In genomic region chr17:31383320-31383719, GRCm38 (mm10) we compare ENCODE assay signal across 17 mouse cellular contexts. TPM values are rescaled to one million over a fixed set of nuclear protein-coding genes. Genes with fewer than 3 reads are reported as not detected.
DNase-seq lines count a peak whose midpoint lies in the region; ATAC-seq lines count a peak whose summit lies in the region.
"Had no signal": no experiment of that assay in that cellular context is flagged by ENCODE, and none has a peak within 500 bp of the region (broad histone marks: within the 10 kb centered on the region; RNA-seq: fewer than 3 reads in every experiment).

No protein-coding gene starts in this region.

- DNase-seq in adrenal gland, postnatal 25 days: peak; percentile 26
- no peak for DNase-seq in adrenal gland, adult 2 months
- DNase-seq in liver: peak; percentile 18
- DNase-seq in liver, embryonic 11.5 days (ENCODE audit: low spot score): no peak
- peak; percentile 82 to 84 for DNase-seq in kidney, postnatal 36 days
- DNase-seq in yolk sac, embryonic 10.5 days (ENCODE audit: low spot score): peak; percentile 53
- no peak for DNase-seq in gastrocnemius, postnatal 25 days
- DNase-seq: embryo, embryonic 11 days; heart, adult 18-20 months; right cerebral cortex, postnatal 4 days; thymus, adult 2 months had no signal

- H3K36me3 ChIP-seq in liver, embryonic 11.5 days (ENCODE audit: control insufficient read depth, insufficient read depth, low read length): no peaks in the 10 kb centered on the region
- H3K36me3 ChIP-seq: forebrain, embryonic 12.5 days; hindbrain, embryonic 12.5 days; neural tube, embryonic 12.5 days had no signal

- H3K27ac ChIP-seq in liver, embryonic 11.5 days (ENCODE audit: low read depth, low read length): no peak overlapping the region
- H3K27ac ChIP-seq: forebrain, embryonic 12.5 days; hindbrain, embryonic 12.5 days; neural tube, embryonic 12.5 days had no signal

- H3K4me3 ChIP-seq in liver, embryonic 11.5 days (ENCODE audit: low read depth, low read length): no peak overlapping the region
- H3K4me3 ChIP-seq: forebrain, embryonic 12.5 days; hindbrain, embryonic 12.5 days; megakaryocyte, embryonic 14.5 days; neural tube, embryonic 12.5 days had no signal

- no peaks in the 10 kb centered on the region for H3K9me3 ChIP-seq in liver, embryonic 11.5 days (ENCODE audit: control insufficient read depth, low read length)
- H3K9me3 ChIP-seq: forebrain, embryonic 12.5 days; hindbrain, embryonic 12.5 days; megakaryocyte, embryonic 14.5 days; neural tube, embryonic 12.5 days had no signal

- H3K4me2 ChIP-seq in liver, embryonic 11.5 days: no peak overlapping the region
- H3K4me2 ChIP-seq: forebrain, embryonic 12.5 days; hindbrain, embryonic 12.5 days; neural tube, embryonic 12.5 days had no signal

- no peaks in the 10 kb centered on the region; the same call in 1 of the 2 replicates for H3K4me1 ChIP-seq in liver, embryonic 11.5 days (replicated peaks; ENCODE audit: control insufficient read depth, insufficient read depth, low read length)

- 60% methylated on average over 6 of the region's 6 CpGs for WGBS in liver, embryonic 11.5 days

- H3K9ac ChIP-seq in liver, embryonic 11.5 days (ENCODE audit: low read depth, low read length): no peak overlapping the region
- H3K9ac ChIP-seq: forebrain, embryonic 12.5 days; hindbrain, embryonic 12.5 days; neural tube, embryonic 12.5 days had no signal

- peaks cover 24% of the 10 kb centered on the region for H3K27me3 ChIP-seq in liver, embryonic 11.5 days (replicated peaks; ENCODE audit: control insufficient read depth, insufficient read depth, low read length)
- H3K27me3 ChIP-seq: neural tube, embryonic 12.5 days had no signal

- ATAC-seq in liver, embryonic 11.5 days (replicated peaks; ENCODE audit: low FRiP score): no peak
- no peak for ATAC-seq in granulocyte monocyte progenitor cell, adult 5-6 weeks (replicated peaks; ENCODE audit: poor library complexity, severe bottlenecking)

RNA-seq across cellular contexts. Expression of gene Pde9a, which starts 2.7 kb away (rescaled TPM):
- total RNA-seq in adrenal gland, postnatal 25 days (2021): 1.4 and 2.5 TPM in 2 replicates
- total RNA-seq in adrenal gland, adult 2 months (2021): 1 to 10 TPM; 2.5 to 3.4 TPM
- polyA plus RNA-seq in adrenal gland, adult 2 months (2012; rRNA removed): 1.9 and 3.1 TPM in 2 replicates
- 10.4 and 11.5 TPM in 2 replicates for polyA plus RNA-seq in liver, embryonic 11.5 days (2014; fragmentation: Nextera tagmentation; extraction: Ambion mirVana)
- 1.4 TPM in 1 of 2 replicates, not detected in the other for total RNA-seq in granulocyte monocyte progenitor cell, adult 5-6 weeks (2014; fragmentation: Nextera tagmentation)
- total RNA-seq in granulocyte monocyte progenitor cell, adult 5-6 weeks (2017): not detected in 2 replicates
- 1 to 10 TPM; 2.4 to 2.8 TPM for total RNA-seq in gastrocnemius, postnatal 25 days (2021)
- total RNA-seq: CH12.LX had no signal

Comparison
In these comparisons a context has a peak if more than half of its experiments do, and no peak if none do; other contexts are left out.
1. DNase-seq: peak in adrenal gland, postnatal 25 days (single experiment), liver (single experiment), kidney, postnatal 36 days (2 of 2) and yolk sac, embryonic 10.5 days (single experiment); none in adrenal gland, adult 2 months (single experiment), liver, embryonic 11.5 days (single experiment) and gastrocnemius, postnatal 25 days (single experiment).